Mouse (Mus musculus) embryonic facial prominence, embryonic 10.5 days (tissue): ENCODE data around the gene Tcf20. TPM values are rescaled to one million over a fixed set of nuclear protein-coding genes. Genes with fewer than 3 reads are reported as not detected.

ENCODE experiments used
- DNase-seq: peaks from one replicate; pipeline ENCODE4 v3.0.0-alpha.2; 2017; ENCODE audit warnings: low spot score
- H3K27ac ChIP-seq: fragments of 300-500 bp; sonication (generic); replicated peaks from 2 replicates; pipeline ENCODE4 v1.5.1; 2016; ENCODE audit warnings: mild to moderate bottlenecking
- H3K27me3 ChIP-seq: fragments of 300-500 bp; sonication (generic); replicated peaks from 2 replicates; pipeline ENCODE4 v1.6.1; 2016; ENCODE audit warnings: low read depth, mild to moderate bottlenecking; ENCODE audit not compliant: poor library complexity, severe bottlenecking
- H3K36me3 ChIP-seq: fragments of 300-500 bp; sonication (generic); replicated peaks from 2 replicates; pipeline ENCODE4 v1.6.1; 2016; ENCODE audit warnings: mild to moderate bottlenecking, moderate library complexity
- H3K4me1 ChIP-seq: fragments of 300-500 bp; sonication (generic); 2 replicates; pipeline ENCODE4 v1.6.1; 2016
- H3K4me3 ChIP-seq: fragments of 300-500 bp; sonication (generic); 2 replicates; pipeline ENCODE4 v1.5.1; 2016; ENCODE audit warnings: mild to moderate bottlenecking, moderate library complexity
- H3K9me3 ChIP-seq: fragments of 300-500 bp; sonication (generic); 2 replicates; pipeline ENCODE4 v1.6.1; 2016; ENCODE audit warnings: mild to moderate bottlenecking
- WGBS: fragments of 180-500 bp; shearing (Covaris S2); methylation state at CpG from one replicate; pipeline ENCODE4 v1.1.7; 2016; 5-methylcytosine and 5-hydroxymethylcytosine counted together
- polyA plus RNA-seq: library from polyadenylated mRNA; unstranded; fragments of >200 nt; fragmentation: Nextera tagmentation; extraction: Ambion mirVana; gene quantifications from 2 replicates; pipeline ENCODE4 v1.2.1, GENCODE M21; 2016

Gene Tcf20
- polyA plus RNA-seq, 1 experiment from 2014 or later, result 8.4 TPM

DNA sequence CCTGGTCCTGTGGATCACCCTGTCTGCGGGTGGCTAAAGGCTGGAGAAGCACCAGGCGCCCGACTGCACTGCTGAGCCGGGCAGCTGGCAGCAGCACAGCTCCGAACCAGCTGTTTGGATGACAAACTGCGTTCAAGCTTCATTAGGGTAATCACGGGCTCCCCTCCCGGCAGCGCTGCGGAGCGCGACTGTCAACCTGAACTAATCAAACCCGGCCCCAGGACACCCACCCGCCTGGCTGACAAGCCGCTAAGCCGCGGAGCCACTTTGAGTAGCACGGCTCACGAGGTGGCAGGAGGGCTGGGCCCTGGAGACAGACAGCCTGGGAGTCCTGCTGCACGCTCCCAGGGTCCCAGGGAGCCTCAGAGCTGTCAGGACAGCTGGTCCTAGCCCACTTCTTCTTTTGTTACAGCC lies 35.4 kb downstream of the Tcf20 start:
- Histone ChIP-seq H3K27me3 (peaks cover 100% of the 10 kb centered on the region), H3K27ac (peak overlapping the region; percentile 51), H3K9me3 (no peaks in the 10 kb centered on the region), H3K36me3 (0 out of 2 replicates have a peak, but pooled peaks cover 2% of the 10 kb centered on the region), H3K4me1 (peaks cover 68% of the 10 kb centered on the region), H3K4me3 (peak overlapping the region; percentile 19)
- DNase-seq, result peak; percentile 69
- 2% methylated on average over 20 of the region's 20 CpGs for WGBS

DNA sequence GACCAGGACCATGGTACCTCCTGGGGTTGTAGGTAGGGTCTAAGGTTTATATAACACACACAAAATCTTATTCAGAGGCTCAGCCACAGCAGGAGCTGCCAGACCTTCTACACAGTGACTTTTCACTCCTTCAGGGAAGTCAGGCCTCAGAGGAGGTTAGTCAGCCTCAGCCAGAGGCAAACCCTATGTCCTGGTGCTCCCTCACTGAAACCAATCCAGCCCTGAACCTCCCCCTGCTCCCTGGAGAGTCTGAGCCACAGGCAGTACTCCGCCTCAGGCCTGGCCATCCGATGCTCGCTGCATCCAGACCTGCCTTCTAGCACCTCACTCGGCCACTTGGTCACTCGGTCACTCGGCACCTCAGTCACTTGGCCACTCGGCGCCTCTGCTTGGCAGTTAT lies 37.4 kb downstream of the Tcf20 start:
- Histone ChIP-seq H3K4me3 (no peak overlapping the region), H3K9me3 (no peaks in the 10 kb centered on the region), H3K36me3 (0 out of 2 replicates have a peak, but pooled peaks cover 2% of the 10 kb centered on the region), H3K27ac (no peak overlapping the region; the same call in 1 of the 2 replicates), H3K27me3 (peaks cover 94% of the 10 kb centered on the region), H3K4me1 (peaks cover 64% of the 10 kb centered on the region)
- WGBS, result 50% methylated on average over 8 of the region's 8 CpGs
- DNase-seq, result no peak

DNA sequence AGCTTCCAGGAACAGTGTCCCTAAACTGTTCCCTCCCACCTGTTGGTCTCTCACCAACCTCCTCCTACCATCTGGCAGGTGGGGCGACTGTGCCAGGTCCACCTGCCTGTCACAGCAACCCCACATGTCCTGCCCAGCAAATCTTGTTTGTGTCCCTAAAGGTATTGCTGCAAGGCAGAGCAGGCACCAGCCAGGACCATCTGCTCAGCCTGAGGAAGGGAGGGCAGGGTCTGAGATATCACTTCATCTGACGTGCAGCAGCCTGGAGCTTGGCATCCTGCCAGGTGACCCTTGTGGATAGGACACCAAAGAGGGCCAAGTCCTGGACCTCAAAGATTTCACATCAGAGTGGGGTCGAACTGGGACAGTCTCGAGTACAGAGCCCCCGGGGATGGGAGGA lies 40.2 kb downstream of the Tcf20 start:
- Histone ChIP-seq H3K27me3 (peaks cover 66% of the 10 kb centered on the region), H3K27ac (no peak overlapping the region), H3K4me1 (peaks cover 44% of the 10 kb centered on the region), H3K36me3 (no peaks in the 10 kb centered on the region), H3K4me3 (no peak overlapping the region), H3K9me3 (no peaks in the 10 kb centered on the region)
- 83% methylated on average over 5 of the region's 5 CpGs for WGBS
- DNase-seq, result no peak

DNA sequence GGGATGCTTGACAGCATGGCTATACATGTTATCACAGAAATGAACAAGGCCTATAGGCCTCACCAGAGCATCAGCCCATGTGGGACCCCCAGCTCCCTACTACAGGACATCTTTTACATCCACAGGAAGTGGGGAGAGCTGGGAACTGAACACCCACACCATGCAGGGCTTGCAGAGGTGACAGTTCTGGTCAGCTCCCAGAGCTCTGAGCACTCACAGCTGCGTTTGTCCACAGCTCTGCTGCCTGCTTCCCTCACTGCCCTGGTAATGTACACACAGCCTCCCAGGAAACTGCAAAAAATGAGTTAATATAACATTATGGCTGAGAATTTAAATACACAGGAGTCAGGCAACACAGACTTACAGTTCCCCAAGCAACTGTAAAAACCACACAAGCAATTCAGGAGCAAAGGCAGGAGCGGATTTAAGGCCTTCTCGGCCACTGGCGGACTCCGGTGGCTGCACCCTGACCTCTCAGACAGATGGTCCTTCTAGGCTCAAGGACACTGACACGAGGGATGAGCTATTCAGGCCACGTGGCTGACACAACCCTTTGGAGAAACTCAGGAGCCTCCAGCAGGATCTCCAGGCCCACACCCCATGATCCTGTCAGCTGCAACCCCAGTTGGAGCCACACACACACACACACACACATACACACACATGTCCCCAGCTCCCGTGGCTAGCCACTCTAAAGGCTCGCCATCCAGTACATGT lies 43.0 kb downstream of the Tcf20 start:
- peaks cover 4% of the 10 kb centered on the region; the same call in 1 of the 2 replicates for H3K36me3 ChIP-seq
- no peaks in the 10 kb centered on the region for H3K9me3 ChIP-seq
- peaks cover 37% of the 10 kb centered on the region for H3K4me1 ChIP-seq
- WGBS, result 76% methylated on average over 9 of the region's 9 CpGs
- H3K27ac ChIP-seq, result no peak overlapping the region
- peaks cover 55% of the 10 kb centered on the region for H3K27me3 ChIP-seq
- H3K4me3 ChIP-seq, result no peak overlapping the region
- no peak for DNase-seq

DNA sequence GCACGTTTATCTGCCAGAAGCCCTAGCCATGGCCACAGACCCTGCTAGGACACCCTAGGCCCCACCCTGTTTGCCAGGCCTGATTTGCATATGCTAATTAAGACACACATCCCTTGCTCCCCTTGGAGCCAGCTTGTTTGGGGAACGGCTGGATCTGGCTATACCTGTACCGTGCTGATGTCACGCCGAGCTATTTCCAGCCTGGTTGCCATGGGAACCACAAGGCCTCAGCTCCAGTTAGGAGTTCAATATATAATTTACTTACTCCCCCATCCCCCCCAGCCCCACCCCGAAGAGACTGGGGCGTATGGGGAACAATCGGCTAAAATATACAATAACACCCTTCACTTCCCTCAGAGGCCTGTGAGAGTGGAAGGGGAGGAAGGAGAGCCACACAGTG lies 45.9 kb downstream of the Tcf20 start:
- Histone ChIP-seq H3K27me3 (peaks cover 26% of the 10 kb centered on the region), H3K9me3 (no peaks in the 10 kb centered on the region), H3K4me1 (peaks cover 50% of the 10 kb centered on the region), H3K4me3 (no peak overlapping the region), H3K36me3 (peaks cover 10% of the 10 kb centered on the region; the same call in 1 of the 2 replicates), H3K27ac (no peak overlapping the region)
- no peak for DNase-seq
- 73% methylated on average over 8 of the region's 8 CpGs for WGBS

DNA sequence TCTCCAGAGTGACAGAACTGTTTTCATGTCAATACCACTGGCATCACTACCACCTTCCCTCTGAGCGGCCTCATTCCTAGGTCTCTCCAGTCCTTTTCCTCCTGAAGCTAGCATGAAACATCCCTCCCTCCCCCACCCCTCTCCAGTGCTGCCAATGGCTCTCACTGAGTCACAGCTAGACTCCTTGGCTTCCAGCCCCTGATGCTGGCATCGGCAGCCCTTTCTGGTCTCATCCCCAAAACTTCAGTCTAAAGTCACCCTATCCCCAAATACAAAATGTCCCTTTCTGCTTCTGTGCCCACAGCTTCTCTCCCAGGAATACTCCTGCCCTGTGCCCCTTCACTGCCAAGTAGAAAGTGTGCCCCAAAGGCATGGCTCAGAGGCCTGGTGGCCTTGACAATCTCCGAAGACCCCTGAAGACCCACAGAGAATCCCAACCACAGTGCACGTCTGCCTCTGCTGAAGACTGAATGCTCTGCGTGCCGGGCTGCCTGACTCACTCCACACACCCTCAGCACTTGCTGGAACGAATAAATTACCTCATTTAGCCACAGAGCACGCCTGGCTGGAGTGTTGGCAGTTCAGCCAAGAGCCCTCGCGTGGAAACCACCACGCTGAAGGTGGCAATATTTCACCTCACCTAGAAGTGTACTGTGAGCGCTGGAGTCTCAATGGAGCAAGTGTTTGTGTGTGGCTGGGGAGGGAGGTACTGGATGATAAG lies 47.0 kb downstream of the Tcf20 start:
- peaks cover 23% of the 10 kb centered on the region for H3K27me3 ChIP-seq

DNA sequence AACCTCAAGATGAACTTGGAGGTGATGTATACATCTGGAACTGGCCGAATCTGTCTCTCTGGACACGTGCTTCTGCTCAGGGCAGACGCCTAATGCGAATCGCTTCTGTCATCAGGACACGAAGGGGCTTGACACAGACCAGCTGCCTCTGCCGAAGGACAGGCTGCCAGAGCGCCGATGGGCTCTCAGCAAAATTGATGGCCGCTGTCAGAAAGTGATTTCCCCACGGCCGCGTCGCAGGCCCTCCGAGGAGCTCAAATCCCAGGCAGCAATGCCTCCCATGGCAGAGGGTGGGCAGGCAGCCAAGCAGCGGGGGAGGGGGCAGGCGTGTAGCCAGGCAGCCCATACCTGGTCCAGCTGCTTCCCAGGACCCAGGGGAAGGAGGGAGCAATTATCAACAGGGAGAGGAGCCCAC lies 49.5 kb downstream of the Tcf20 start:
- peaks cover 79% of the 10 kb centered on the region for H3K4me1 ChIP-seq
- peaks cover 26% of the 10 kb centered on the region; the same call in 1 of the 2 replicates for H3K27me3 ChIP-seq

More for the DNA sequence above, 47.0 kb downstream of the Tcf20 start:
- no peak overlapping the region for H3K27ac ChIP-seq
- peaks cover 57% of the 10 kb centered on the region for H3K4me1 ChIP-seq
- no peak overlapping the region for H3K4me3 ChIP-seq
- H3K36me3 ChIP-seq, result peaks cover 10% of the 10 kb centered on the region; the same call in 1 of the 2 replicates
- 77% methylated on average over 12 of the region's 12 CpGs for WGBS
- DNase-seq, result no peak
- no peaks in the 10 kb centered on the region for H3K9me3 ChIP-seq

DNA sequence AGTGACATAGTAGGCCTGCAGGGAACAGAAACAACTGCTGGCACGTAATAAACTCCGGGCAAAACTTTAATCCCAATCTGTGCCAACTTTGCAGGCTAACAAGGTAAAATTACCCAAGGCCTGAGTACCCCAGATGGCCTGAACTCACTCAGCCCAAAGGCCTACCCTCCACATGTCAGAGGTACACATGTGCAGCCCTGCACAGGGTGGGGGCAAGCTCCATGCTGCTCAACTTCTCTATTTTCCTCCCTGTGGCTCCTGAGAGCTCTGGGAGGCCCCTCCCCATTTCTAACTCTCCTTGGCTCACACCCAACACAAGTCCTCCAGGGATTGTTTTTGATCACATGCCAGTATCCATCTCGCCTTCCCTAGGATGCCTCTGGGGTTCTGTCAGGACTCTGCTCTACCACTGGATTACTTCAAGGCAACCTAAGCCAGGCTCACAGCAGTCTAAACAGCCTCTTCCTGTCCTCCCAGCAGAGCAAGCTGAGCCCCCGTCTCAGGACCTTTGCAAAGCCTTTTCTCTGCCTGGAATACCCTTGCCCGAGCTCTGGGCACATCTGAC lies 50.2 kb downstream of the Tcf20 start:
- H3K27me3 ChIP-seq, result peaks cover 26% of the 10 kb centered on the region; the same call in 1 of the 2 replicates

More for the DNA sequence above, 49.5 kb downstream of the Tcf20 start:
- peak; percentile 47 for DNase-seq
- no peaks in the 10 kb centered on the region for H3K9me3 ChIP-seq
- H3K27ac ChIP-seq, result peak overlapping the region; percentile 58
- 51% methylated on average over 17 of the region's 17 CpGs for WGBS
- H3K36me3 ChIP-seq, result peaks cover 10% of the 10 kb centered on the region; the same call in 1 of the 2 replicates
- H3K4me3 ChIP-seq, result peak overlapping the region; percentile 8; the same call in 1 of the 2 replicates

DNA sequence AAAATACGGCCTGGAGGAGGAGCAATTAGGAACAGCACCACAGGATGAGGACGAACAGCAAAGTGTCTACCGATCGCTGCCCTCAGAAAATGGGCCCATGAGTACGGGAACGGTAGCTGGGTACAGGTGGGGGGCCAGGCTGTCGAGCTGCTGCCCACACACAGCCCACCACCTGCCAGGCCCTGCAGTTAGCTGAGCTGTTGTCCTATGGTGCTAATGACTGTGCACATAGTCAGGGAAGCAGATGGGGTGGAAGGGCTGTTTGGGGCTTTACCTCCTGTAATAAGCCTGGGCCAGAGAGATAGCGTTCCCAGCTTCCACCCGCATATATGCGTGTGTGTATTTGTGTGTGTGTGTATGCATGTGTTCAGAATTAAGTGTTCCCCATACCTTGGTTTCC lies 52.7 kb downstream of the Tcf20 start:
- Histone ChIP-seq H3K27me3 (peaks cover 24% of the 10 kb centered on the region), H3K36me3 (peaks cover 9% of the 10 kb centered on the region; the same call in 1 of the 2 replicates), H3K27ac (no peak overlapping the region), H3K9me3 (no peaks in the 10 kb centered on the region), H3K4me3 (no peak overlapping the region), H3K4me1 (peaks cover 75% of the 10 kb centered on the region)
- DNase-seq, result no peak
- 78% methylated on average over 10 of the region's 10 CpGs for WGBS

More for the DNA sequence above, 50.2 kb downstream of the Tcf20 start:
- peak overlapping the region; percentile 58; the same call in 1 of the 2 replicates for H3K27ac ChIP-seq
- no peak for DNase-seq
- no peaks in the 10 kb centered on the region for H3K9me3 ChIP-seq
- peaks cover 83% of the 10 kb centered on the region for H3K4me1 ChIP-seq
- WGBS, result 54% methylated on average over 5 of the region's 5 CpGs
- no peak overlapping the region for H3K4me3 ChIP-seq
- peaks cover 10% of the 10 kb centered on the region; the same call in 1 of the 2 replicates for H3K36me3 ChIP-seq

DNA sequence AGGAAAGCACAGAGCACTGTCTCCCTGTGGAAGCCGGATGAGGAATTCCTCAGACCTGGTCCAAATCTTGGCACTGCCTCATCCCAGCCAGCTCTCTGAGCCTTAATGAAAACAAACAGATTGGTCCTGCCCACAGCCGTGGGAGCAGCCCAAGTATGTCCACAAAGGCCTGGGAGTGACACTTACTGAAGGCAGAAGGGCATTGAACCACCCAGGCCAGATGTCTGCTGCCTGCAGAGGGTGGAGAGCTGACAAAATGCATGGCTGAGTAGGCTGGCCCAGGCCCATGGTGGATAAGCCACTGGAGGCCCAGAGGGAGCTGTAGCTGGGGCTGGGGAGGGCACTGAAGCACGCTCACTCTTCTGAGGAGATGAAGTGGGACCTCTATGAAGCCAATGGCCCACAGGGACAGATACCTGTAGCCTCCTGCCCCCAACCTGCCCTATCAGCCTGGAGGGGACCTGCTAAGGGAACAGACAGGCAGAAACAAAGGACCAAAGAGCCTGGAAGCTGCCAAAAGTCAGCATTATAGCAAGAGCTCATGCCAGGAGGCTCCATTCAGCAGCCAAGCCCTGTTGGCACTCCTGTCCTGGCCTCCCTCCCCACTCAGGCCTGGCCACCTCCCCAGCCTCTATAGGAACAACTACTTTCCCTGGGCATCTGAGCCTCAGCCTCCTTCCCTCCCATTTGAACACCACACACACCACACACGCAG lies 54.6 kb downstream of the Tcf20 start:
- 40% methylated on average over 4 of the region's 4 CpGs for WGBS
- Histone ChIP-seq H3K36me3 (no peaks in the 10 kb centered on the region), H3K27ac (peak overlapping the region; percentile 64), H3K4me3 (no peak overlapping the region), H3K4me1 (peaks cover 84% of the 10 kb centered on the region), H3K9me3 (no peaks in the 10 kb centered on the region), H3K27me3 (peaks cover 40% of the 10 kb centered on the region)
- no peak for DNase-seq

DNA sequence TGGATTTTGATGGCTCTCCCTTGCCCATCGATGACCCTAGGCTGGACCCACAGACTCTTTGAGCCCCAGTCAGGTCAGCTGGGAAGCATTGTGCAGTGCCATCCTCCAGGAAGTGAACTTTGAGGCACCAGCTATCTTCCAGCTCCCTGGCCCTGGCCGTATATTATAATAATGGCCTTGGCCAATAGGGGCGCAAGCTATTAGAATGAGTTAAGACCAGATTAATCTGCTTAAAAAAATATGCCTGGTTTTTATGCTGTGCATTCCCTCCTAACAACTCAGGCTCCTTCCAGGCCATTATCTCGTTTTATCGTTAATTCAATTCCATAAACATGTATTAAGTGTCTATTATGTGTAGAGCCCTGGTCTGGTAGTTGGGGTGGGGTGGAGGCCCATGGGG lies 56.2 kb downstream of the Tcf20 start:
- peaks cover 85% of the 10 kb centered on the region for H3K4me1 ChIP-seq
- no peak overlapping the region for H3K4me3 ChIP-seq
- no peaks in the 10 kb centered on the region for H3K9me3 ChIP-seq
- no peaks in the 10 kb centered on the region for H3K36me3 ChIP-seq
- H3K27ac ChIP-seq, result no peak overlapping the region
- 90% methylated on average over 5 of the region's 5 CpGs for WGBS
- DNase-seq, result no peak
- H3K27me3 ChIP-seq, result peaks cover 57% of the 10 kb centered on the region

DNA sequence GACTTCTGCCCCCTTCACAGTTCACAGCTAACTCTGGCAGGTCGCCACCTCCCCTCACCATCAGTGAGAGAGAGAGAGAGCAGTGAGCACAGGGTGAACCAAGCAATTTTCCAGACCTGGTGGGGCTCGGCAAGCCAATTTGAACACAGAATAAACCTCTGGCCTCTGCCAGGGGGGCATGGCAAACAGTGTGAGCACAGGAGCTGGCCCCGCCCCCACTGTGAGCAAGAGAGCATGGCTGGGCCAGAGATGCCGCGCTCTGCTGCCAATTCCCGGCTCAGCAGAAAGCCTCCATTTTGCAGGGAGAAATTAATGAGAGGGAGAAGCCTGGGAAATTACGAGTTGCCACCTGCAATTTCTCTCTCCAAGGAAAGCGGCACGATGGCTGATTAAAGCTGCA lies 58.1 kb downstream of the Tcf20 start:
- Histone ChIP-seq H3K4me3 (no peak overlapping the region), H3K36me3 (no peaks in the 10 kb centered on the region), H3K4me1 (peaks cover 85% of the 10 kb centered on the region), H3K27ac (0 out of 2 replicates have a peak overlapping the region, but pooled peaks have one; percentile 5), H3K9me3 (no peaks in the 10 kb centered on the region), H3K27me3 (peaks cover 61% of the 10 kb centered on the region)
- WGBS, result 37% methylated on average over 9 of the region's 9 CpGs
- DNase-seq, result no peak
